Comparison of ENCODE assay signal across 18 mouse cellular contexts in genomic region chr2:144655307-144655706, GRCm38 (mm10).
"Had no signal": no experiment of that assay in that cellular context is flagged by ENCODE, and none has a peak within 500 bp of the region (broad histone marks: within the 10 kb centered on the region; RNA-seq: fewer than 3 reads in every experiment).

No protein-coding gene starts in this region.

- H3K4me3 ChIP-seq: liver, embryonic 13.5 days; midbrain, embryonic 12.5 days; myocyte; neural tube, embryonic 13.5 days had no signal

- H3K27ac ChIP-seq: liver, embryonic 13.5 days; macrophage; midbrain, embryonic 12.5 days; neural tube, embryonic 13.5 days; stomach, postnatal 0 days had no signal

- H3K4me2 ChIP-seq: liver, embryonic 13.5 days; midbrain, embryonic 12.5 days; neural tube, embryonic 13.5 days had no signal

- ATAC-seq: intestine, embryonic 16.5 days; midbrain, embryonic 16.5 days had no signal

- H3K27me3 ChIP-seq: liver, embryonic 13.5 days; midbrain, embryonic 12.5 days; neural tube, embryonic 13.5 days had no signal

- H3K4me1 ChIP-seq: liver, embryonic 13.5 days; midbrain, embryonic 12.5 days; neural tube, embryonic 13.5 days had no signal

- DNase-seq: kidney, adult 18-20 months; kidney, adult 9 months; kidney, postnatal 14 days; kidney, postnatal 4 days; liver, embryonic 13.5 days; lung, adult 2 months; lung, postnatal 14 days; retina, postnatal 1 day; right cerebral cortex, postnatal 14 days; right cerebral cortex, postnatal 4 days; thymus, postnatal 25 days had no signal

- H3K36me3 ChIP-seq: liver, embryonic 13.5 days; midbrain, embryonic 12.5 days; neural tube, embryonic 13.5 days had no signal

- H3K9ac ChIP-seq: liver, embryonic 13.5 days; midbrain, embryonic 12.5 days; neural tube, embryonic 13.5 days had no signal

- H3K9me3 ChIP-seq: liver, embryonic 13.5 days; midbrain, embryonic 12.5 days; neural tube, embryonic 13.5 days had no signal
